In genomic region chr11:110657854-110658253, GRCm38 (mm10) we compare ENCODE assay signal across 24 mouse cellular contexts.
"Had no signal": no experiment of that assay in that cellular context is flagged by ENCODE, and none has a peak within 500 bp of the region (broad histone marks: within the 10 kb centered on the region; RNA-seq: fewer than 3 reads in every experiment).

No protein-coding gene starts in this region.

- H3K9ac ChIP-seq: forebrain, postnatal 0 days; heart, embryonic 13.5 days; heart, embryonic 15.5 days; hindbrain, embryonic 13.5 days; hindbrain, embryonic 15.5 days; kidney, embryonic 15.5 days; liver, embryonic 12.5 days; liver, embryonic 14.5 days had no signal

- DNase-seq: forebrain, postnatal 0 days; gastrocnemius, postnatal 14 days; gastrocnemius, postnatal 36 days; kidney, adult 11 months; kidney, adult 2 months; kidney, adult 9 months; kidney, postnatal 14 days; kidney, postnatal 36 days; layer of hippocampus, adult 9-11 months; layer of hippocampus, postnatal 36 days; left cerebral cortex, postnatal 4 days; liver; lung, adult 18-20 months had no signal

- H3K27ac ChIP-seq: heart, embryonic 13.5 days; heart, embryonic 15.5 days; hindbrain, embryonic 13.5 days; hindbrain, embryonic 15.5 days; hindbrain, postnatal 0 days; kidney, embryonic 15.5 days; kidney, postnatal 0 days; left cerebral cortex, adult 2 months; liver, embryonic 12.5 days; liver, embryonic 14.5 days had no signal

- H3K4me1 ChIP-seq: hindbrain, embryonic 13.5 days; hindbrain, embryonic 15.5 days; kidney, embryonic 15.5 days; liver, embryonic 12.5 days had no signal

- H3K36me3 ChIP-seq: heart, embryonic 13.5 days; heart, embryonic 15.5 days; hindbrain, embryonic 13.5 days; hindbrain, embryonic 15.5 days; kidney, embryonic 15.5 days; liver, embryonic 12.5 days had no signal

- H3K9me3 ChIP-seq: heart, embryonic 13.5 days; heart, embryonic 15.5 days; hindbrain, embryonic 13.5 days; hindbrain, embryonic 15.5 days; kidney, embryonic 15.5 days; liver, embryonic 12.5 days had no signal

- H3K27me3 ChIP-seq: heart, embryonic 13.5 days; heart, embryonic 15.5 days; hindbrain, embryonic 13.5 days; hindbrain, embryonic 15.5 days; kidney, embryonic 15.5 days; liver, embryonic 12.5 days had no signal

- H3K4me3 ChIP-seq: heart, embryonic 13.5 days; heart, embryonic 15.5 days; hindbrain, embryonic 13.5 days; hindbrain, embryonic 15.5 days; kidney, embryonic 15.5 days; left cerebral cortex, adult 2 months; liver, embryonic 12.5 days had no signal

- H3K4me2 ChIP-seq: heart, embryonic 13.5 days; heart, embryonic 15.5 days; hindbrain, embryonic 13.5 days; hindbrain, embryonic 15.5 days; kidney, embryonic 15.5 days; liver, embryonic 12.5 days had no signal

- ATAC-seq: forebrain, postnatal 0 days; hindbrain, postnatal 0 days; intestine, embryonic 16.5 days; liver, embryonic 12.5 days had no signal
